In the genomic region with DNA sequence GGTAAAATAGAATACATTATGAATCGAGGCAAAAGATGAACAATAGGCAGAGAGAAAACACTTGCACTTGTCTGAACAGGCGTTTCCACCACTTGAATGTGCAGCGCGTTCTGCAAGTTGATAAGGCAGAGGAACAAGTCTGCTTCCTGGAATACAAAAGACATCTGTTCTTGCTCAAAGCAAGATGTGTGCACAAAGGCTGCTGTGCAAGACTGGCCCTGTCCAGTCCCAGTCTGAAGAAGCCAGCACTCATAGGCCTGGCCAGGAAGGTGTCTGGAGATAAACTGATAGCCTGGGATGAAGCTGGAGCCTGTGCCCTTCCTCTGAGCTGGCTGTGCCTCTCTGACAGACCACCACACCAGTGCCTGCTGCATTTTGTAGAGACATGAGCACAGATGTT, we compare ENCODE assay signal across 12 mouse cellular contexts. TPM values are rescaled to one million over a fixed set of nuclear protein-coding genes. Genes with fewer than 3 reads are reported as not detected.
DNase-seq lines count a peak whose midpoint lies in the region; ATAC-seq and TF ChIP-seq lines count a peak whose summit lies in the region.
"Had no signal": no experiment of that assay in that cellular context is flagged by ENCODE, and none has a peak within 500 bp of the region (broad histone marks: within the 10 kb centered on the region; RNA-seq: fewer than 3 reads in every experiment).

No protein-coding gene starts in this region.

- no peak for DNase-seq in kidney, adult 2 months
- peak; percentile 49 for DNase-seq in embryo, embryonic 11 days
- no peak for DNase-seq in kidney, postnatal 25 days
- no peak for DNase-seq in ovary, postnatal 36 days (ENCODE audit: low spot score)
- DNase-seq in left cerebral cortex, adult 11 months (ENCODE audit: low spot score) = no peak
- DNase-seq: adrenal gland, postnatal 10 days; lung, postnatal 14 days had no signal

- 54% methylated on average over 4 of the region's 4 CpGs for WGBS in kidney, embryonic 15.5 days
- 56% methylated on average over 4 of the region's 4 CpGs for WGBS in kidney, adult 2 months
- WGBS in heart, embryonic 15.5 days = 4% methylated on average over 4 of the region's 4 CpGs
- WGBS in midbrain, embryonic 15.5 days = 38% methylated on average over 4 of the region's 4 CpGs

- no peak overlapping the region for H3K4me2 ChIP-seq in kidney, embryonic 15.5 days
- H3K4me2 ChIP-seq in heart, embryonic 15.5 days = 0 out of 2 replicates have a peak overlapping the region, but pooled peaks have one; percentile 6
- H3K4me2 ChIP-seq in midbrain, embryonic 15.5 days = no peak overlapping the region
- H3K4me2 ChIP-seq: embryonic facial prominence, embryonic 12.5 days; neural tube, embryonic 13.5 days had no signal

- peaks cover 21% of the 10 kb centered on the region for H3K4me1 ChIP-seq in kidney, embryonic 15.5 days
- H3K4me1 ChIP-seq in kidney, adult 2 months (ENCODE audit: control insufficient read depth, insufficient read depth, low read length) = peaks cover 6% of the 10 kb centered on the region; the same call in 1 of the 2 replicates
- peaks cover 21% of the 10 kb centered on the region for H3K4me1 ChIP-seq in heart, embryonic 15.5 days (replicated peaks)
- peaks cover 19% of the 10 kb centered on the region for H3K4me1 ChIP-seq in midbrain, embryonic 15.5 days

- peaks cover 13% of the 10 kb centered on the region; the same call in 1 of the 2 replicates for H3K27me3 ChIP-seq in kidney, embryonic 15.5 days
- H3K27me3 ChIP-seq in kidney, adult 2 months (replicated peaks; ENCODE audit: control insufficient read depth, insufficient read depth, low read length) = no peaks in the 10 kb centered on the region
- H3K27me3 ChIP-seq in heart, embryonic 15.5 days = peaks cover 20% of the 10 kb centered on the region
- no peaks in the 10 kb centered on the region; the same call in 1 of the 2 replicates for H3K27me3 ChIP-seq in midbrain, embryonic 15.5 days (replicated peaks)
- H3K27me3 ChIP-seq: embryonic facial prominence, embryonic 12.5 days had no signal

- no peak overlapping the region for H3K4me3 ChIP-seq in kidney, embryonic 15.5 days (replicated peaks)
- H3K4me3 ChIP-seq in kidney, adult 2 months (ENCODE audit: insufficient read depth, low read depth, low read length) = no peak overlapping the region
- H3K4me3 ChIP-seq in heart, embryonic 15.5 days = no peak overlapping the region
- no peak overlapping the region for H3K4me3 ChIP-seq in midbrain, embryonic 15.5 days
- H3K4me3 ChIP-seq: embryonic facial prominence, embryonic 12.5 days; neural tube, embryonic 13.5 days had no signal

- H3K9me3 ChIP-seq in kidney, embryonic 15.5 days (replicated peaks) = no peaks in the 10 kb centered on the region
- H3K9me3 ChIP-seq in heart, embryonic 15.5 days (replicated peaks) = no peaks in the 10 kb centered on the region
- no peaks in the 10 kb centered on the region for H3K9me3 ChIP-seq in midbrain, embryonic 15.5 days
- H3K9me3 ChIP-seq: embryonic facial prominence, embryonic 12.5 days; neural tube, embryonic 13.5 days had no signal

- no peaks in the 10 kb centered on the region for H3K36me3 ChIP-seq in kidney, embryonic 15.5 days
- no peaks in the 10 kb centered on the region for H3K36me3 ChIP-seq in kidney, adult 2 months (ENCODE audit: control insufficient read depth, insufficient read depth, low read length)
- H3K36me3 ChIP-seq in heart, embryonic 15.5 days = no peaks in the 10 kb centered on the region
- no peaks in the 10 kb centered on the region for H3K36me3 ChIP-seq in midbrain, embryonic 15.5 days (replicated peaks)
- H3K36me3 ChIP-seq: embryonic facial prominence, embryonic 12.5 days; neural tube, embryonic 13.5 days had no signal

- TF ChIP-seq POLR2A in kidney, adult 2 months (IDR thresholded peaks at IDR 0.05; ENCODE audit: low read depth, low read length) = no peak

- TF ChIP-seq CTCF in kidney, adult 2 months (conservative IDR thresholded peaks at IDR 0.05; ENCODE audit: insufficient read depth, insufficient read length, low read depth, low read length) = no peak

- no peak overlapping the region for H3K9ac ChIP-seq in kidney, embryonic 15.5 days
- no peak overlapping the region for H3K9ac ChIP-seq in heart, embryonic 15.5 days
- no peak overlapping the region for H3K9ac ChIP-seq in midbrain, embryonic 15.5 days
- H3K9ac ChIP-seq: embryonic facial prominence, embryonic 12.5 days; neural tube, embryonic 13.5 days had no signal

- 0 out of 2 replicates have a peak overlapping the region, but pooled peaks have one; percentile 27 for H3K27ac ChIP-seq in kidney, embryonic 15.5 days
- no peak overlapping the region for H3K27ac ChIP-seq in kidney, adult 2 months (ENCODE audit: insufficient read depth, low read depth, low read length)
- H3K27ac ChIP-seq in heart, embryonic 15.5 days = peak overlapping the region; percentile 6; the same call in 1 of the 2 replicates
- H3K27ac ChIP-seq in midbrain, embryonic 15.5 days = peak overlapping the region; percentile 47; the same call in 1 of the 2 replicates
- H3K27ac ChIP-seq: embryonic facial prominence, embryonic 12.5 days; neural tube, embryonic 13.5 days had no signal

- no peak; the same call in 1 of the 2 replicates for ATAC-seq in kidney, embryonic 15.5 days (replicated peaks; ENCODE audit: low FRiP score)
- ATAC-seq in heart, embryonic 15.5 days (replicated peaks; ENCODE audit: insufficient number of reproducible peaks, insufficient read depth, low FRiP score, low read depth) = peak; percentile 77
- ATAC-seq in midbrain, embryonic 15.5 days (replicated peaks) = no peak

RNA-seq across cellular contexts. Expression of gene Tmem179, which starts 1.6 kb away (rescaled TPM):
- 0.66 and 0.92 TPM in 2 replicates for polyA plus RNA-seq in kidney, embryonic 15.5 days (2015; fragmentation: Nextera tagmentation; extraction: Ambion mirVana)
- polyA plus RNA-seq in kidney, adult 2 months (2012; rRNA removed) = 0.45 and 1.0 TPM in 2 replicates
- polyA plus RNA-seq in heart, embryonic 15.5 days (2015; fragmentation: Nextera tagmentation; extraction: Ambion mirVana) = 0.39 and 0.99 TPM in 2 replicates
- polyA plus RNA-seq in midbrain, embryonic 15.5 days (2015; fragmentation: Nextera tagmentation; extraction: Ambion mirVana) = 87.0 and 90.2 TPM in 2 replicates

RNA-seq across cellular contexts. Expression of gene A530016L24Rik, which starts 28.9 kb away (rescaled TPM):
- polyA plus RNA-seq in kidney, embryonic 15.5 days (2015; fragmentation: Nextera tagmentation; extraction: Ambion mirVana) = 0.22 and 0.44 TPM in 2 replicates
- 11.4 and 16.2 TPM in 2 replicates for polyA plus RNA-seq in kidney, adult 2 months (2012; rRNA removed)
- 5.3 and 6.0 TPM in 2 replicates for polyA plus RNA-seq in heart, embryonic 15.5 days (2015; fragmentation: Nextera tagmentation; extraction: Ambion mirVana)
- 0.22 and 0.24 TPM in 2 replicates for polyA plus RNA-seq in midbrain, embryonic 15.5 days (2015; fragmentation: Nextera tagmentation; extraction: Ambion mirVana)
- polyA plus RNA-seq: embryonic facial prominence, embryonic 12.5 days had no signal

Comparison
In these comparisons a context has a peak if more than half of its experiments do, and no peak if none do; other contexts are left out.
1. RNA of gene Tmem179, which starts 1.6 kb away (polyA plus RNA-seq): 87.0 to 90.2 TPM in midbrain, embryonic 15.5 days; 0.45 to 1.0 TPM in kidney, adult 2 months, 0.66 to 0.92 TPM in kidney, embryonic 15.5 days and 0.39 to 0.99 TPM in heart, embryonic 15.5 days; every median in the first group is over 10 times any median in the second.